Mouse (Mus musculus) megakaryocyte-erythroid progenitor cell, adult 5 weeks (primary cell): Measurements from ENCODE around the gene Ahsa1. TPM values are rescaled to one million over a fixed set of nuclear protein-coding genes. Genes with fewer than 3 reads are reported as not detected.

ENCODE experiments used
- polyA plus RNA-seq: library from polyadenylated mRNA; stranded (reverse); fragments of >175 nt; gene quantifications from 2 replicates; pipeline ENCODE4 v1.2.3, GENCODE M21; 2012

Gene Ahsa1
- polyA plus RNA-seq, result 149 and 180 TPM in 2 replicates

DNA sequence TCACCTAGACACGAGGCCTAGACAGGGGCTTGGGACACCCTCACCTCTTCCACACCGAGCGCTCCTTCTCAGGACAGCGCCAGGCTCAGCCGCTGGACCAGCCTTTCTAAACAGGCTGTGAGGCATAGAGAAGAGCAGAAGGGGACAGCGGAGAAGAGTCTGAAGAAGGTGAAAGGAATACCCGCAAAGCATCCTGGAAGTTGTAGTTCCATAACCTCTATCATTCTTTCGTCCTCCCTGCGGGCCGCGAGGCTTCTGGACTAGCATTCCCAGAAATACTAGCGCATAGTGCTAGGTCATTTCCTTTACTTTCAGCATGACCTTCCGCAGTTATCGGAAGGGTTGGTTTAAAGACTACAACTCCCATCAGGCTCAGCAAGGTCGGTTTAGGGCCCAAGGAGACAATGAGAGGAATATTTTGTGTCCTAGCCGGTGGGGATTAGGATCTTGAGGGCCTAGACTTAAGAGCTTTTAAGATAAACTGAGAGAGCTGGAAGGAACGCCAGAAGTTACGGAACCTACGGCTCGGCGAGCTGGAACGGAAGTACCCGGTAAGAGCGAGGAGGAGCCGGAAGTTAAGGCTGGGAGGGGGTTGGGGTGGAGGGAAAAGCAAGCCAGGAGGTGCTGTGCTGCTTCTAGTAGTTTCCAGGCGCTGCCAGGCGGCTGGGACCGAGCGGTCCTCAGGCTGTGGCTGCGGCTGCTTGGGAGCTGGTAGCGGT lies at the start of gene Ahsa1, which contains the start of gene Vipas39:
Gene Ahsa1, plus strand, starts transcription at position 372 of the 719 bp plus-strand sequence.
Gene Vipas39, minus strand, starts transcription at position 149 of the 719 bp plus-strand sequence.

DNA sequence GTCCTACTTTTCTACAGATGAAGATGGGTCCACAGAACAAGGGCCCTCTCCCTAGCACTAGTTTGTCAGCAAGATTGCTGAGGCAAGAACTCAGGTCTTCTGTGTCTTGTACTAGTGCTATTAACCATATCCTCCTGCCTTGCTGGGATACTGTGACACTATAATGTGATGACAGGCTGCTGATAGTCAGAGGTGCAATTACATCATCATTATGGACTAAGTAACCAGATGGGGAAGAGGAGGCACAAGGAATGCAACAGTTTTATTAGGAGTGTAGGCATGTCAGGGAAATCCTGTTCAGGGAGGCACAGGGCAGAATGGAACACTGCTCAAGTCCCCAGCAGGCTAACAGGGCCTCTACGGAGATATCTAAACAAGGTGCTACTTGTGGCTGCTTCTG lies 27.6 kb upstream of the Ahsa1 start, which contains the start of gene Noxred1:
Gene Noxred1, minus strand, starts transcription at position 101 of the 400 bp plus-strand sequence.

DNA sequence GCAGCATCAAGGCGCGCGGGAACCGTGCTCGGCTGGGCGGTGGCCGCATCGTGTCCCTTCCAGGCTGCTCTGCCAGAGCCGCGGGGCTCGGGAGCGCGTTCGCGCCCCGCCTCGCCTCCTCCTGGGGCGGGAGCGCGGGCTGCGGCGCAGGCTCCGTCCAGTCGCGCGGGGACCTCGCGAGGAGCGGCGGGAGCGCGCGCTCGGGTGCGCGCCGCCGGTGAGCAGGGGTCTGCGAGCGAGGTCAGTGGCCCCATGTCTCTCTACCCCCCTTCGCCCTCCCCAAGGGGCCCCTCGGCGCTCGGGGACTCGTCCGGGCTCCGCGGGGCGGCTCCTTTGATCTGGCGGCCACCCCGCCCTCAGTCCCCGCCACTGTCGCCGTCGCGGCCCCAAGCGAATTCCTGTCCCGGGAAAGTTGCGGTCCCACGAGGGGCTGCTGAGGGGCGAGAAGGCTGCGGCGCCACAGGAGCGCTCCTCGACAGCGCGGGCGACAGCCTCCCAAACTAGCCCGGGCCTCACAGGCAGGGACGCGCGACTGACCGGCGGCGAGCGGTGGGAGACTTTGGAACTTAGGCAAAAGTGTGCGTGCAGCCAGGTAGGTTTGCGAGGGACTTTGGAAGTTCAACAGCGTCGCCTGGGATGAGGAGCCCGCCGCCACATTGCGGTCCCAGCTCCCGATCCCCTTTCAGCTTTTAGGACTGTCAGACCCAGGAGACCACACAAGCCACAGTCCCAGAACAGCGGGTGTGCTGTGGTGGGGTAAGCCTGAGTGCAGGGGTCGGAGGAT lies 33.6 kb downstream of the Ahsa1 start, which contains the start of gene Ism2:
Gene Ism2, minus strand, starts transcription at position 49 of the 784 bp plus-strand sequence.

Other genes with a start within 250 kb of the Ahsa1 start
- gene Tmem63c, start 245.1 kb upstream of the Ahsa1 start, polyA plus RNA-seq, result not detected in 2 replicates
- 0.06 TPM in 1 of 2 replicates, not detected in the other for gene Ngb, start 163.9 kb upstream of the Ahsa1 start, polyA plus RNA-seq
- 4.7 and 5.7 TPM in 2 replicates for gene Gstz1, start 119.3 kb upstream of the Ahsa1 start, polyA plus RNA-seq
- 3.8 and 4.3 TPM in 2 replicates for gene Pomt2, start 118.5 kb upstream of the Ahsa1 start, polyA plus RNA-seq
- 0.05 and 0.06 TPM in 2 replicates for gene Samd15, start 66.8 kb upstream of the Ahsa1 start, polyA plus RNA-seq
- gene Tmed8, start 66.0 kb upstream of the Ahsa1 start, polyA plus RNA-seq, result 0.73 and 1.0 TPM in 2 replicates
- gene Noxred1, start 27.7 kb upstream of the Ahsa1 start, polyA plus RNA-seq, result 0.05 TPM in 1 of 2 replicates, not detected in the other
- 1.6 and 3.7 TPM in 2 replicates for gene Vipas39, start 223 bp upstream of the Ahsa1 start, polyA plus RNA-seq
- not detected in 2 replicates for gene Ism2, start 33.2 kb downstream of the Ahsa1 start, polyA plus RNA-seq
- 55.5 and 69.3 TPM in 2 replicates for gene Sptlc2, start 121.9 kb downstream of the Ahsa1 start, polyA plus RNA-seq
- gene Slirp, start 177.4 kb downstream of the Ahsa1 start, polyA plus RNA-seq, result 2.4 TPM in 2 replicates
- 33.0 and 33.2 TPM in 2 replicates for gene Alkbh1, start 177.5 kb downstream of the Ahsa1 start, polyA plus RNA-seq
- 19.4 and 22.2 TPM in 2 replicates for gene Snw1, start 205.8 kb downstream of the Ahsa1 start, polyA plus RNA-seq
- not detected in 2 replicates for gene Gm5788, start 228.2 kb downstream of the Ahsa1 start, polyA plus RNA-seq
- gene Gm8300, start 247.8 kb downstream of the Ahsa1 start, polyA plus RNA-seq, result not detected in 2 replicates